Mouse (Mus musculus): Measurements from ENCODE around the gene Abcb9. TPM values are rescaled to one million over a fixed set of nuclear protein-coding genes. Genes with fewer than 3 reads are reported as not detected.
A peak's percentile ranks its signal among the peaks of the same experiment; 100 is the strongest.

Abcb9 gene
- polyA plus RNA-seq, 1 experiment, result 0.90 TPM

DNA sequence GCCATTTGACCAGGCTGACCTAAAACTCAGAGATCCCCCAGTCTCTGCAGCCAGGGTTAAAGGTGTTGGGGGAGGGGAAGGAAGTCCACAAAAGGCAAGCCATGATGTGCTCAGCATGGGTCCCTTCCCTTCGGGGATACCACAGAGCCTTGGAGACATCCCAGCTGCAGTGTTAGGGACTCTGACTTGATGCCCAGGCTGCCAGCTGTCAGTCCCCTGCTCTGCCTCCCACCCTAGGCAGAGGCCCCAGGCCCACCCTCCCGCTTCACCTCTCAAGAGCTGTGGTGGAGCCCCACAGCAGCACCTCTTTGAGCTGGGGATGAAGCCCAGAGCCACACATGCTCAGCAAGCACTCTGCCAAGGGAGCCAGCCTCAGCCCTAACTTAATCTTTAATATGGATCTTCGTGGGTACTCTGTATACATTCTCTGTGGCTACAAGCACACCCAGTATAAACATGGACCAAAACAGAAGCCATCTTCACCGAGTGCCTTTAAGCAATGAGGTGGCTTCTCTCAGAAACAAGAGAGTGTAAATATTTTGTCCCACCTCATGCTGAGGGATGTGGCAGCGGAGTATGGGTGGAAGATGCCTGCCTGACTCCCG lies 17.6 kb downstream of the Abcb9 start:
- no peak overlapping the region for H3K4me2 ChIP-seq (ENCODE audit: low read depth)

DNA sequence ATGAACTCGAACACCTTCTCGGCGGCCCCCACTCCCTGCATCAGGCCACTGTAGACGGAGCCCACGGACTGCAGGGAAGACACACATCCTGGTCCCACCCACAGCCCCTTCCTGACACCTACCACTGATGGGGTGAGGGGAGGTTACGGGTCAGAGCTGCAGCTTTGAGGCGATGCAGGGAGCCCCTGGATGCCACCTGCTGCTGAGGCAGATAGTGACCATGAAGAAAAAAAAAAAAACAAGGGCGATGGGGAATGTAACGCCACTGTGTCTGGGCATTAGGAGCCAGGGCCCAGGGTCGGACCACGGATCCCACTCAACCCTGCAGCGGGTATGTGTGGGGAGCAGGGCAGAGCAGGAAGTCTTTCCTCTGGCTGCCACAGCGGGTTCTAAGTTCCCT lies 18.4 kb downstream of the Abcb9 start:
- Histone ChIP-seq H3K79me2 (ENCODE audit: control insufficient read depth, insufficient read depth) (no peaks in the 10 kb centered on the region), H3K36me3 (ENCODE audit: control insufficient read depth, insufficient read depth) (no peaks in the 10 kb centered on the region), H3ac (ENCODE audit: control insufficient read depth, insufficient read length) (no peak overlapping the region), H3K4me2 (ENCODE audit: low read depth) (no peak overlapping the region), H3K27me3 (ENCODE audit: control insufficient read depth, insufficient read depth, insufficient read length) (no peaks in the 10 kb centered on the region), H3K4me3 (no peak overlapping the region)
- TF ChIP-seq E2F4 (IDR thresholded peaks at IDR 0.05; ENCODE audit: insufficient read depth) (no peak), SRF (IDR thresholded peaks at IDR 0.05; ENCODE audit: control insufficient read depth, insufficient read length, low read depth) (no peak), CEBPB (IDR thresholded peaks at IDR 0.05; ENCODE audit: insufficient read depth, poor library complexity, severe bottlenecking) (no peak), POLR2A (IDR thresholded peaks at IDR 0.05; ENCODE audit: insufficient read length, low read depth) (no peak), POLR2AphosphoS2 (IDR thresholded peaks at IDR 0.05; ENCODE audit: insufficient read length, low read depth) (no peak), TCF12 (IDR thresholded peaks at IDR 0.05; ENCODE audit: insufficient read depth, poor library complexity, severe bottlenecking) (no peak), MYOG (IDR thresholded peaks at IDR 0.05; ENCODE audit: control insufficient read depth in 1 of 3, insufficient read depth in 1 of 3, insufficient read length in 2 of 3, low read depth in 2 of 3) (no peak), REST (IDR thresholded peaks at IDR 0.05; ENCODE audit: insufficient read depth, insufficient read length) (no peak), TCF3 (IDR thresholded peaks at IDR 0.05; ENCODE audit: insufficient read length, low read depth) (no peak), MAX (IDR thresholded peaks at IDR 0.05; ENCODE audit: low read depth) (no peak), MYOD1 (IDR thresholded peaks at IDR 0.05; ENCODE audit: control insufficient read depth in 1 of 3, insufficient read length in 2 of 3, low read depth in 2 of 3) (no peak)

More for the DNA sequence above, 17.6 kb downstream of the Abcb9 start:
- no peaks in the 10 kb centered on the region for H3K27me3 ChIP-seq (ENCODE audit: control insufficient read depth, insufficient read depth, insufficient read length)
- no peaks in the 10 kb centered on the region for H3K79me2 ChIP-seq (ENCODE audit: control insufficient read depth, insufficient read depth)
- no peak for TF ChIP-seq E2F4 (IDR thresholded peaks at IDR 0.05; ENCODE audit: insufficient read depth)
- H3K36me3 ChIP-seq (ENCODE audit: control insufficient read depth, insufficient read depth), result no peaks in the 10 kb centered on the region
- H3ac ChIP-seq (ENCODE audit: control insufficient read depth, insufficient read length), result no peak overlapping the region
- no peak overlapping the region for H3K4me3 ChIP-seq

DNA sequence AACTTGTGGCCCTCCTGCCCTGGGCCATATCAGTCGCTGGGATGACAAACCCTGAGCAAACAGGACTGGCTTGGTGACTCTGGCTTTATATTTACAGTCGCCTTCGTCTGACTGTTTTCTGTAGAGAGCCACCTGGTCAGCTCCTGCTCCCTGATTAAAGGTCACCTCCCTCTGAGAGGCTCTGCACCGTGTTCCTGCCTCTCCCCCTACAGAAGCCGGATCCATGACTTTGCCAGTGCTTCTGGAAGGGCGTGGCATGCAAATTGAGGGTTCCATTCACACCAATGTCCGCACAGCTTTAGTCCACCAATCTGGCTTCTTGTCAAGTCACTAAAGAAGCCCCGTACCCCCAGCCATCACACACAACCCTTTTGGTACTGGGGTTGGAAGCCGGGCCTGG lies 19.0 kb downstream of the Abcb9 start:
- H3K36me3 ChIP-seq (ENCODE audit: control insufficient read depth, insufficient read depth), result no peaks in the 10 kb centered on the region
- no peak overlapping the region for H3K4me2 ChIP-seq (ENCODE audit: low read depth)
- TF ChIP-seq SRF (IDR thresholded peaks at IDR 0.05; ENCODE audit: control insufficient read depth, insufficient read length, low read depth) (no peak), POLR2A (IDR thresholded peaks at IDR 0.05; ENCODE audit: insufficient read length, low read depth) (no peak), MYOG (IDR thresholded peaks at IDR 0.05; ENCODE audit: control insufficient read depth in 1 of 3, insufficient read depth in 1 of 3, insufficient read length in 2 of 3, low read depth in 2 of 3) (no peak), E2F4 (IDR thresholded peaks at IDR 0.05; ENCODE audit: insufficient read depth) (no peak), REST (IDR thresholded peaks at IDR 0.05; ENCODE audit: insufficient read depth, insufficient read length) (no peak), POLR2AphosphoS2 (IDR thresholded peaks at IDR 0.05; ENCODE audit: insufficient read length, low read depth) (no peak), TCF3 (IDR thresholded peaks at IDR 0.05; ENCODE audit: insufficient read length, low read depth) (no peak), CEBPB (IDR thresholded peaks at IDR 0.05; ENCODE audit: insufficient read depth, poor library complexity, severe bottlenecking) (no peak), TCF12 (IDR thresholded peaks at IDR 0.05; ENCODE audit: insufficient read depth, poor library complexity, severe bottlenecking) (no peak), MYOD1 (IDR thresholded peaks at IDR 0.05; ENCODE audit: control insufficient read depth in 1 of 3, insufficient read length in 2 of 3, low read depth in 2 of 3) (no peak)
- no peaks in the 10 kb centered on the region for H3K27me3 ChIP-seq (ENCODE audit: control insufficient read depth, insufficient read depth, insufficient read length)
- H3K79me2 ChIP-seq (ENCODE audit: control insufficient read depth, insufficient read depth), result no peaks in the 10 kb centered on the region
- no peak overlapping the region for H3K4me3 ChIP-seq
- no peak overlapping the region for H3ac ChIP-seq (ENCODE audit: control insufficient read depth, insufficient read length)

DNA sequence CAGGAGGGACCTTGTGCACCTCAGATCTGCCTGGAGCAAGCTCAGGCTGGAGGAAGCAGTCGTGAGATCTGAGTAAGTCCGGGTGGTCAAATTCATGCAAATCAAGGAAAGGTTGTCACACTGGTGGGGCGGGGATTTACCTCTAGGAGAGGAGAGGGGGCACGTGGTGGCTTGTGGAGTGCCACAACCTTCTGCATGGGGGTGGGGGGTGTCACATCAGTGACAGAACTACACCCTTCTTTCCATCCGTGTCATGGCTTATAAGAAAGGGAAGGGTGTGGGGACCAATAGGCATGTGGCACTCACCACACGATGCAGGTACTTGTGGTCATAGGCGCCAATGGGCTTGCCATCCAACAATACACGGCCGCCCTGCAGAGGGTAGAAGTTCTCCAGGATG lies 19.9 kb downstream of the Abcb9 start:
- no peaks in the 10 kb centered on the region for H3K79me2 ChIP-seq (ENCODE audit: control insufficient read depth, insufficient read depth)
- no peak overlapping the region for H3K4me2 ChIP-seq (ENCODE audit: low read depth)
- H3ac ChIP-seq (ENCODE audit: control insufficient read depth, insufficient read length), result no peak overlapping the region
- no peak overlapping the region for H3K4me3 ChIP-seq
- no peaks in the 10 kb centered on the region for H3K36me3 ChIP-seq (ENCODE audit: control insufficient read depth, insufficient read depth)
- no peak for TF ChIP-seq TCF12 (IDR thresholded peaks at IDR 0.05; ENCODE audit: insufficient read depth, poor library complexity, severe bottlenecking)
- no peak for TF ChIP-seq POLR2A (IDR thresholded peaks at IDR 0.05; ENCODE audit: insufficient read length, low read depth)
- TF ChIP-seq MAX (IDR thresholded peaks at IDR 0.05; ENCODE audit: low read depth), result no peak
- no peak for TF ChIP-seq MYOD1 (IDR thresholded peaks at IDR 0.05; ENCODE audit: control insufficient read depth in 1 of 3, insufficient read length in 2 of 3, low read depth in 2 of 3)
- no peak for TF ChIP-seq TCF3 (IDR thresholded peaks at IDR 0.05; ENCODE audit: insufficient read length, low read depth)
- no peak for TF ChIP-seq REST (IDR thresholded peaks at IDR 0.05; ENCODE audit: insufficient read depth, insufficient read length)
- TF ChIP-seq USF1 (IDR thresholded peaks at IDR 0.05; ENCODE audit: low read depth), result no peak
- no peak for TF ChIP-seq E2F4 (IDR thresholded peaks at IDR 0.05; ENCODE audit: insufficient read depth)
- TF ChIP-seq POLR2AphosphoS2 (IDR thresholded peaks at IDR 0.05; ENCODE audit: insufficient read length, low read depth), result no peak
- TF ChIP-seq SRF (IDR thresholded peaks at IDR 0.05; ENCODE audit: control insufficient read depth, insufficient read length, low read depth), result no peak
- no peak for TF ChIP-seq MYOG (IDR thresholded peaks at IDR 0.05; ENCODE audit: control insufficient read depth in 1 of 3, insufficient read depth in 1 of 3, insufficient read length in 2 of 3, low read depth in 2 of 3)
- no peak for TF ChIP-seq CEBPB (IDR thresholded peaks at IDR 0.05; ENCODE audit: insufficient read depth, poor library complexity, severe bottlenecking)
- no peaks in the 10 kb centered on the region for H3K27me3 ChIP-seq (ENCODE audit: control insufficient read depth, insufficient read depth, insufficient read length)

DNA sequence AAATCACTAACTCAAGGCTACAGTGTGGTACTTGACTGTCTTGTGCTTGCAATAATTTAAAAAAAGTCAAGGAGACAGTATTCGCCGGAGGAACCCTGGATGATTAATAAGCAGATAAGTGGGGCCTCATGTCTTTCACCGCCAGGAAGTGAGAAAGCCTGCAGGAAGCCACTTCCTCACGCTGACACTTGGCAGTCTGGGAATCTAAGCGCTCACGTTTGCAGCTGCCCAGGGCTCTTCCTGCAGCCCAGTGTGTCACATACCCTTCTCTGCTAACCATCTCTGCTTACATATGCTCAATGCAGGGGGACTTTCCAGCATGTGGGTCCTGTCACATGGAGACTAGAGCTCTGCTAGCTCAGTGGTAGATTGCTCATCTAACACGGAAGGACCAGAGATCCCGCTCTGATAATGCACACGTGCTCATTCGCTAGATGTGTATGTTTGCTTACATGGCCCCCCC lies 20.7 kb downstream of the Abcb9 start:
- H3K36me3 ChIP-seq (ENCODE audit: control insufficient read depth, insufficient read depth), result no peaks in the 10 kb centered on the region
- H3ac ChIP-seq (ENCODE audit: control insufficient read depth, insufficient read length), result no peak overlapping the region
- peak in 2 of 3 experiments; percentile 66 to 81 for TF ChIP-seq MYOD1 (IDR thresholded peaks at IDR 0.05; ENCODE audit: control insufficient read depth in 1 of 3, insufficient read length in 2 of 3, low read depth in 2 of 3)
- peak in 1 of 3 experiments; percentile 44 for TF ChIP-seq MYOG (IDR thresholded peaks at IDR 0.05; ENCODE audit: control insufficient read depth in 1 of 3, insufficient read depth in 1 of 3, insufficient read length in 2 of 3, low read depth in 2 of 3)
- TF ChIP-seq CEBPB (IDR thresholded peaks at IDR 0.05; ENCODE audit: insufficient read depth, poor library complexity, severe bottlenecking), result no peak
- H3K79me2 ChIP-seq (ENCODE audit: control insufficient read depth, insufficient read depth), result no peaks in the 10 kb centered on the region
- no peak overlapping the region for H3K4me3 ChIP-seq
- H3K4me2 ChIP-seq (ENCODE audit: low read depth), result peak overlapping the region; percentile 39
- no peaks in the 10 kb centered on the region for H3K27me3 ChIP-seq (ENCODE audit: control insufficient read depth, insufficient read depth, insufficient read length)
